Mouse (Mus musculus): ENCODE measurements around the gene Ccdc88c.
A peak's percentile ranks its signal among the peaks of the same experiment; 100 is the strongest.

Ccdc88c gene

GRCm38 (mm10) chr12:100996378-100996898 lies 32.4 kb downstream of the Ccdc88c start:
- no peak for DNase-seq (ENCODE audit: low spot score)

GRCm38 (mm10) chr12:100995607-100996377 lies 33.1 kb downstream of the Ccdc88c start:
- no peak for DNase-seq (ENCODE audit: low spot score)

- DNase-seq (ENCODE audit: low spot score), result no peak
Measured at GRCm38 (mm10) chr12:100994140-100995015, 34.5 kb downstream of the Ccdc88c start.

- DNase-seq (ENCODE audit: low spot score), result no peak
Measured at GRCm38 (mm10) chr12:100993146-100993545, 35.7 kb downstream of the Ccdc88c start.

GRCm38 (mm10) chr12:100992505-100992904 lies 36.4 kb downstream of the Ccdc88c start:
- DNase-seq (ENCODE audit: low spot score), result no peak

GRCm38 (mm10) chr12:100991119-100991518 lies 37.7 kb downstream of the Ccdc88c start:
- no peak for DNase-seq (ENCODE audit: low spot score)

- DNase-seq (ENCODE audit: low spot score), result peak; percentile 52
Measured at GRCm38 (mm10) chr12:100990291-100990690, 38.6 kb downstream of the Ccdc88c start.

- no peak for DNase-seq (ENCODE audit: low spot score)
Measured at GRCm38 (mm10) chr12:100989780-100990288, 39.0 kb downstream of the Ccdc88c start.

GRCm38 (mm10) chr12:100988324-100989130 lies 40.3 kb downstream of the Ccdc88c start:
- no peak for DNase-seq (ENCODE audit: low spot score)

- DNase-seq (ENCODE audit: low spot score), result no peak
Measured at GRCm38 (mm10) chr12:100986423-100986822, 42.4 kb downstream of the Ccdc88c start.

- DNase-seq (ENCODE audit: low spot score), result no peak
Measured at GRCm38 (mm10) chr12:100985793-100986157, 43.1 kb downstream of the Ccdc88c start.

GRCm38 (mm10) chr12:100985050-100985792 lies 43.6 kb downstream of the Ccdc88c start:
- DNase-seq (ENCODE audit: low spot score), result no peak

- DNase-seq (ENCODE audit: low spot score), result peak; percentile 37
Measured at GRCm38 (mm10) chr12:100983565-100983964, 45.3 kb downstream of the Ccdc88c start.

GRCm38 (mm10) chr12:100982217-100982616 lies 46.6 kb downstream of the Ccdc88c start:
- DNase-seq (ENCODE audit: low spot score), result no peak

- no peak for DNase-seq (ENCODE audit: low spot score)
Measured at GRCm38 (mm10) chr12:100980551-100981008, 48.3 kb downstream of the Ccdc88c start.

- DNase-seq (ENCODE audit: low spot score), result no peak
Measured at GRCm38 (mm10) chr12:100979616-100980015, 49.2 kb downstream of the Ccdc88c start.

GRCm38 (mm10) chr12:100977958-100978725 lies 50.7 kb downstream of the Ccdc88c start:
- DNase-seq (ENCODE audit: low spot score), result no peak

GRCm38 (mm10) chr12:100977551-100977950 lies 51.3 kb downstream of the Ccdc88c start:
- DNase-seq (ENCODE audit: low spot score), result no peak

GRCm38 (mm10) chr12:100969808-100970207 lies 59.0 kb downstream of the Ccdc88c start:
- DNase-seq (ENCODE audit: low spot score), result no peak

GRCm38 (mm10) chr12:100967383-100967782 lies 61.5 kb downstream of the Ccdc88c start:
- DNase-seq (ENCODE audit: low spot score), result no peak

All from MN1 (cell line).